Comparison of ENCODE assay signal across 8 mouse cellular contexts in the genomic region with DNA sequence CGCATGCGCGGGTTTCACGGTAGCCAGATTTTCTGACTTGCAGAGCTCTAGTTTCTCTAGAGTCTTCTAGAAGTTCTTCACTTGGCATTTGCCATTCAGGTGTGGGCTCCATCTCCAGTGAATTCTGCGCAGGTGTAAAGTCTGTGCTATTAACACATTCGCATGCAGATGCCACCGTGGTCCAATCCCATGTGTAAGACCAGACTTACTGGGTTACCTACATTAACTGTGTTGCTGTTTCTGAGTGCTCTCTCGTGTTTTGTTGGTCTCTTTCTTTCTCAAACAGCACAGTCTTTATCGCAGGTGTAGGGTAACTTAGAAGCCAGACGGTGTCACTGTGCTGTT. TPM values are rescaled to one million over a fixed set of nuclear protein-coding genes. Genes with fewer than 3 reads are reported as not detected.
DNase-seq lines count a peak whose midpoint lies in the region; ATAC-seq and TF ChIP-seq lines count a peak whose summit lies in the region.
"Not testable (repeated sequence)": the region's sequence is repeated elsewhere in the genome, so short reads cannot be mapped to it uniquely, and the experiment has no call there.

No protein-coding gene starts in this region.

- CTCF ChIA-PET in Patski (lab: Charles Lee), result not testable (repeated sequence)

- H3K4me1 ChIP-seq in erythroblast, embryonic 14.5 days (ENCODE audit: control insufficient read depth), result peaks cover 16% of the 10 kb centered on the region
- H3K4me1 ChIP-seq in heart, embryonic 12.5 days (replicated peaks); hindbrain, postnatal 0 days (ENCODE audit: insufficient read depth, low read length); limb, embryonic 11.5 days (ENCODE audit: control insufficient read depth, insufficient read depth, low read length); lung, embryonic 14.5 days (ENCODE audit: insufficient read depth); midbrain, embryonic 16.5 days (ENCODE audit: control insufficient read depth, insufficient read depth, low read length); stomach, postnatal 0 days (replicated peaks; ENCODE audit: control insufficient read depth, insufficient read depth): not testable (repeated sequence)

- 27% methylated on average over 10 of the region's 10 CpGs for WGBS in heart, embryonic 12.5 days
- 34% methylated on average over 10 of the region's 10 CpGs for WGBS in hindbrain, postnatal 0 days
- 29% methylated on average over 10 of the region's 10 CpGs for WGBS in limb, embryonic 11.5 days
- 22% methylated on average over 10 of the region's 10 CpGs for WGBS in lung, embryonic 14.5 days
- 31% methylated on average over 10 of the region's 10 CpGs for whole genome bisulfite sequencing in midbrain, embryonic 16.5 days
- 26% methylated on average over 10 of the region's 10 CpGs for WGBS in stomach, postnatal 0 days

- peak; percentile 48 for ATAC-seq in Patski
- peak; percentile 10; the same call in 1 of the 2 replicates for ATAC-seq in heart, embryonic 12.5 days (ENCODE audit: insufficient number of reproducible peaks, low FRiP score)
- not testable (repeated sequence) for ATAC-seq in hindbrain, postnatal 0 days; limb, embryonic 11.5 days (ENCODE audit: insufficient number of reproducible peaks, low FRiP score, low TSS enrichment, low read depth)
- peak; percentile 19; the same call in 1 of the 2 replicates for ATAC-seq in lung, embryonic 14.5 days (ENCODE audit: insufficient read depth)
- peak; percentile 59; the same call in 1 of the 2 replicates for ATAC-seq in midbrain, embryonic 16.5 days
- 0 out of 2 replicates have a peak, but pooled peaks have one; percentile 5 for ATAC-seq in stomach, postnatal 0 days (ENCODE audit: low FRiP score, low TSS enrichment)

- POLR2A ChIA-PET in Patski (lab: Charles Lee), result not testable (repeated sequence)

- TF ChIP-seq CTCF in Patski (IDR thresholded peaks at IDR 0.05); lung, embryonic 14.5 days (IDR thresholded peaks at IDR 0.05; ENCODE audit: low read depth); stomach, postnatal 0 days (IDR thresholded peaks at IDR 0.05; ENCODE audit: low read depth): not testable (repeated sequence)
- TF ChIP-seq CTCF in hindbrain, postnatal 0 days (IDR thresholded peaks at IDR 0.05; ENCODE audit: low read depth), result 0 out of 2 replicates have a peak, but pooled peaks have one; percentile 24

- peak overlapping the region; percentile 64 for H3K4me3 ChIP-seq in erythroblast, embryonic 14.5 days (replicated peaks)
- peak overlapping the region; percentile 66 for H3K4me3 ChIP-seq in heart, embryonic 12.5 days
- peak overlapping the region; percentile 72 for H3K4me3 ChIP-seq in hindbrain, postnatal 0 days (ENCODE audit: low read length)
- H3K4me3 ChIP-seq in limb, embryonic 11.5 days (ENCODE audit: low read depth, low read length), result peak overlapping the region; percentile 50
- H3K4me3 ChIP-seq in lung, embryonic 14.5 days (ENCODE audit: low read depth, low read length), result peak overlapping the region; percentile 67
- H3K4me3 ChIP-seq in midbrain, embryonic 16.5 days (ENCODE audit: low read depth, low read length), result peak overlapping the region; percentile 53
- peak overlapping the region; percentile 67 for H3K4me3 ChIP-seq in stomach, postnatal 0 days (ENCODE audit: low read depth, low read length)

- DNase-seq in Patski (ENCODE audit: low read depth, low spot score); limb, embryonic 11.5 days (ENCODE audit: low spot score); lung, embryonic 14.5 days; stomach, postnatal 0 days (ENCODE audit: low spot score): not testable (repeated sequence)
- DNase-seq in hindbrain, postnatal 0 days (ENCODE audit: low spot score), result peak; percentile 4

- peaks cover 28% of the 10 kb centered on the region for H3K9me3 ChIP-seq in erythroblast, embryonic 14.5 days (ENCODE audit: control insufficient read depth, low read length)
- H3K9me3 ChIP-seq in heart, embryonic 12.5 days (replicated peaks), result peaks cover 44% of the 10 kb centered on the region
- peaks cover 34% of the 10 kb centered on the region for H3K9me3 ChIP-seq in hindbrain, postnatal 0 days (ENCODE audit: low read length)
- peaks cover 28% of the 10 kb centered on the region for H3K9me3 ChIP-seq in limb, embryonic 11.5 days (ENCODE audit: control insufficient read depth, low read length)
- peaks cover 39% of the 10 kb centered on the region for H3K9me3 ChIP-seq in lung, embryonic 14.5 days (ENCODE audit: low read depth, low read length)
- peaks cover 38% of the 10 kb centered on the region for H3K9me3 ChIP-seq in midbrain, embryonic 16.5 days (replicated peaks; ENCODE audit: control insufficient read depth, low read length, poor library complexity, severe bottlenecking)
- peaks cover 19% of the 10 kb centered on the region for H3K9me3 ChIP-seq in stomach, postnatal 0 days (ENCODE audit: control insufficient read depth, low read length)

- peak overlapping the region; percentile 71 for H3K4me2 ChIP-seq in heart, embryonic 12.5 days
- peak overlapping the region; percentile 63 for H3K4me2 ChIP-seq in hindbrain, postnatal 0 days (ENCODE audit: low read depth, low read length)
- H3K4me2 ChIP-seq in limb, embryonic 11.5 days (ENCODE audit: low read depth, severe bottlenecking), result peak overlapping the region; percentile 39
- peak overlapping the region; percentile 64 for H3K4me2 ChIP-seq in lung, embryonic 14.5 days
- H3K4me2 ChIP-seq in midbrain, embryonic 16.5 days (ENCODE audit: low read length), result peak overlapping the region; percentile 56
- H3K4me2 ChIP-seq in stomach, postnatal 0 days (replicated peaks; ENCODE audit: low read depth), result peak overlapping the region; percentile 56

- TF ChIP-seq EP300 in stomach, postnatal 0 days (optimal IDR thresholded peaks at IDR 0.05), result not testable (repeated sequence)

- H3K36me3 ChIP-seq in erythroblast, embryonic 14.5 days (ENCODE audit: control insufficient read depth); hindbrain, postnatal 0 days (ENCODE audit: insufficient read depth, low read length); limb, embryonic 11.5 days (ENCODE audit: control insufficient read depth, insufficient read depth, low read length); lung, embryonic 14.5 days (ENCODE audit: insufficient read depth); stomach, postnatal 0 days (ENCODE audit: control insufficient read depth, insufficient read depth, low read length): not testable (repeated sequence)
- peaks cover 28% of the 10 kb centered on the region for H3K36me3 ChIP-seq in heart, embryonic 12.5 days
- H3K36me3 ChIP-seq in midbrain, embryonic 16.5 days (ENCODE audit: control insufficient read depth, insufficient read depth, low read length), result peaks cover 17% of the 10 kb centered on the region

- H3K27ac ChIP-seq in heart, embryonic 12.5 days (ENCODE audit: poor library complexity, severe bottlenecking), result not testable (repeated sequence)
- peak overlapping the region; percentile 98 for H3K27ac ChIP-seq in hindbrain, postnatal 0 days
- H3K27ac ChIP-seq in limb, embryonic 11.5 days (replicated peaks; ENCODE audit: low read depth, low read length), result peak overlapping the region; percentile 57; the same call in 1 of the 2 replicates
- H3K27ac ChIP-seq in lung, embryonic 14.5 days (ENCODE audit: low read depth), result peak overlapping the region; percentile 96
- peak overlapping the region; percentile 93 for H3K27ac ChIP-seq in midbrain, embryonic 16.5 days (ENCODE audit: low read length)
- H3K27ac ChIP-seq in stomach, postnatal 0 days (replicated peaks), result peak overlapping the region; percentile 96

- in situ Hi-C loops in Patski (cut with MboI; ENCODE audit: low pct_unique_long_range_greater_than_20kb), result not testable (repeated sequence)

- not testable (repeated sequence) for H3K27me3 ChIP-seq in Patski; erythroblast, embryonic 14.5 days (ENCODE audit: control insufficient read depth); heart, embryonic 12.5 days (replicated peaks); hindbrain, postnatal 0 days (ENCODE audit: insufficient read depth, low read length); limb, embryonic 11.5 days (ENCODE audit: control insufficient read depth, insufficient read depth, low read length); lung, embryonic 14.5 days (ENCODE audit: insufficient read depth, low read length); midbrain, embryonic 16.5 days (ENCODE audit: control insufficient read depth, insufficient read depth, low read depth, low read length); stomach, postnatal 0 days (ENCODE audit: control insufficient read depth, insufficient read depth, low read length)

- H3K9ac ChIP-seq in heart, embryonic 12.5 days, result peak overlapping the region; percentile 79
- H3K9ac ChIP-seq in hindbrain, postnatal 0 days (replicated peaks; ENCODE audit: low read length), result peak overlapping the region; percentile 84; the same call in 1 of the 2 replicates
- peak overlapping the region; percentile 70 for H3K9ac ChIP-seq in limb, embryonic 11.5 days (ENCODE audit: low read length)
- peak overlapping the region; percentile 82 for H3K9ac ChIP-seq in lung, embryonic 14.5 days
- H3K9ac ChIP-seq in midbrain, embryonic 16.5 days (ENCODE audit: low read depth, low read length), result peak overlapping the region; percentile 77
- H3K9ac ChIP-seq in stomach, postnatal 0 days (ENCODE audit: low read length), result peak overlapping the region; percentile 82

RNA-seq across cellular contexts. Expression of gene Zfp873, which starts 0.5 kb away (rescaled TPM):
- polyA plus RNA-seq in Patski (2021), result 6.9 TPM
- polyA plus RNA-seq in erythroblast, embryonic 14.5 days (2012), result 0.02 TPM in 1 of 2 replicates, not detected in the other
- polyA plus RNA-seq in heart, embryonic 12.5 days (2016; fragmentation: Nextera tagmentation; extraction: Ambion mirVana), result 9.8 TPM in 2 replicates
- total RNA-seq in hindbrain, postnatal 0 days (2014; rRNA removed), result 6.5 and 7.8 TPM in 2 replicates
- 8.1 and 8.2 TPM in 2 replicates for polyA plus RNA-seq in hindbrain, postnatal 0 days (2015; fragmentation: Nextera tagmentation; extraction: Ambion mirVana)
- 15.2 and 18.0 TPM in 2 replicates for polyA plus RNA-seq in limb, embryonic 11.5 days (2014; fragmentation: Nextera tagmentation; extraction: Ambion mirVana)
- 13.5 and 15.7 TPM in 2 replicates for polyA plus RNA-seq in lung, embryonic 14.5 days (2014; fragmentation: Nextera tagmentation; extraction: Ambion mirVana)
- 16.2 and 17.4 TPM in 2 replicates for polyA plus RNA-seq in midbrain, embryonic 16.5 days (2015; fragmentation: Nextera tagmentation; extraction: Ambion mirVana)
- 5.1 and 5.3 TPM in 2 replicates for polyA plus RNA-seq in stomach, postnatal 0 days (2015; fragmentation: Nextera tagmentation; extraction: Ambion mirVana)

RNA-seq across cellular contexts. Expression of gene BC024063, which starts 34.7 kb away (rescaled TPM):
- polyA plus RNA-seq in Patski (2021), result 3.0 TPM
- polyA plus RNA-seq in erythroblast, embryonic 14.5 days (2012), result not detected in 2 replicates
- polyA plus RNA-seq in heart, embryonic 12.5 days (2016; fragmentation: Nextera tagmentation; extraction: Ambion mirVana), result 2.7 and 3.0 TPM in 2 replicates
- 1.9 and 2.1 TPM in 2 replicates for total RNA-seq in hindbrain, postnatal 0 days (2014; rRNA removed)
- polyA plus RNA-seq in hindbrain, postnatal 0 days (2015; fragmentation: Nextera tagmentation; extraction: Ambion mirVana), result 2.6 and 3.4 TPM in 2 replicates
- polyA plus RNA-seq in limb, embryonic 11.5 days (2014; fragmentation: Nextera tagmentation; extraction: Ambion mirVana), result 7.7 and 7.9 TPM in 2 replicates
- 6.9 and 7.2 TPM in 2 replicates for polyA plus RNA-seq in lung, embryonic 14.5 days (2014; fragmentation: Nextera tagmentation; extraction: Ambion mirVana)
- polyA plus RNA-seq in midbrain, embryonic 16.5 days (2015; fragmentation: Nextera tagmentation; extraction: Ambion mirVana), result 6.5 and 7.5 TPM in 2 replicates
- 0.97 and 1.0 TPM in 2 replicates for polyA plus RNA-seq in stomach, postnatal 0 days (2015; fragmentation: Nextera tagmentation; extraction: Ambion mirVana)
